Mouse (Mus musculus): ENCODE results near the gene Ttyh2. TPM values are rescaled to one million over a fixed set of nuclear protein-coding genes. Genes with fewer than 3 reads are reported as not detected.

Ttyh2 gene
- polyA plus RNA-seq, 1 experiment from 2014 or later: 17.3 TPM

- Histone ChIP-seq H3K9me3 (replicated peaks; ENCODE audit: control insufficient read depth, low read length) (no peaks in the 10 kb centered on the region), H3K4me2 (ENCODE audit: low read depth, low read length) (no peak overlapping the region), H3K9ac (ENCODE audit: low read length) (no peak overlapping the region), H3K27ac (ENCODE audit: low read length) (peak overlapping the region; percentile 64), H3K4me1 (ENCODE audit: control insufficient read depth, insufficient read depth, low read length) (peaks cover 15% of the 10 kb centered on the region), H3K36me3 (ENCODE audit: control insufficient read depth, insufficient read depth, low read length) (no peaks in the 10 kb centered on the region), H3K4me3 (replicated peaks; ENCODE audit: low read length) (no peak overlapping the region), H3K27me3 (ENCODE audit: control insufficient read depth, insufficient read depth, low read length) (no peaks in the 10 kb centered on the region)
- 40% methylated on average over 11 of the region's 11 CpGs for WGBS
- ATAC-seq (ENCODE audit: insufficient read depth, low FRiP score): peak; percentile 62; the same call in 1 of the 2 replicates
Observed at GRCm38 (mm10) chr11:114724787-114725590, 49.8 kb downstream of the Ttyh2 start.

- peak; percentile 70 for ATAC-seq (ENCODE audit: insufficient read depth, low FRiP score)
- H3K9me3 ChIP-seq (replicated peaks; ENCODE audit: control insufficient read depth, low read length): no peaks in the 10 kb centered on the region
- WGBS: 10% methylated on average over 34 of the region's 34 CpGs
- H3K9ac ChIP-seq (ENCODE audit: low read length): peak within 1 kb of the TSS; percentile 23; the same call in 1 of the 2 replicates
- H3K4me2 ChIP-seq (ENCODE audit: low read depth, low read length): peak within 1 kb of the TSS; percentile 50
- peaks cover 15% of the 10 kb centered on the region for H3K4me1 ChIP-seq (ENCODE audit: control insufficient read depth, insufficient read depth, low read length)
- H3K27ac ChIP-seq (ENCODE audit: low read length): no peak within 1 kb of the TSS
- H3K27me3 ChIP-seq (ENCODE audit: control insufficient read depth, insufficient read depth, low read length): no peaks in the 10 kb centered on the region
- peak within 1 kb of the TSS; percentile 39 for H3K4me3 ChIP-seq (replicated peaks; ENCODE audit: low read length)
- H3K36me3 ChIP-seq (ENCODE audit: control insufficient read depth, insufficient read depth, low read length): no peaks in the 10 kb centered on the region
Observed at GRCm38 (mm10) chr11:114726965-114727825, 52.0 kb downstream of the Ttyh2 start, which contains the start of gene Dnaic2. Gene Dnaic2, plus strand, starts transcription at chr11:114727408.

- H3K4me1 ChIP-seq (ENCODE audit: control insufficient read depth, insufficient read depth, low read length): peaks cover 15% of the 10 kb centered on the region
- peak overlapping the region; percentile 50 for H3K4me2 ChIP-seq (ENCODE audit: low read depth, low read length)
- no peak for ATAC-seq (ENCODE audit: insufficient read depth, low FRiP score)
- no peaks in the 10 kb centered on the region for H3K36me3 ChIP-seq (ENCODE audit: control insufficient read depth, insufficient read depth, low read length)
- no peaks in the 10 kb centered on the region for H3K27me3 ChIP-seq (ENCODE audit: control insufficient read depth, insufficient read depth, low read length)
- WGBS: 35% methylated on average over 5 of the region's 5 CpGs
- H3K4me3 ChIP-seq (replicated peaks; ENCODE audit: low read length): no peak overlapping the region
- no peaks in the 10 kb centered on the region for H3K9me3 ChIP-seq (replicated peaks; ENCODE audit: control insufficient read depth, low read length)
- no peak overlapping the region for H3K27ac ChIP-seq (ENCODE audit: low read length)
- H3K9ac ChIP-seq (ENCODE audit: low read length): no peak overlapping the region
Observed at GRCm38 (mm10) chr11:114727826-114728186, 52.6 kb downstream of the Ttyh2 start.

GRCm38 (mm10) chr11:114728333-114728732, 53.1 kb downstream of the Ttyh2 start:
- Histone ChIP-seq H3K27ac (ENCODE audit: low read length) (no peak overlapping the region), H3K4me2 (ENCODE audit: low read depth, low read length) (no peak overlapping the region), H3K4me1 (ENCODE audit: control insufficient read depth, insufficient read depth, low read length) (peaks cover 15% of the 10 kb centered on the region), H3K9ac (ENCODE audit: low read length) (no peak overlapping the region), H3K9me3 (replicated peaks; ENCODE audit: control insufficient read depth, low read length) (no peaks in the 10 kb centered on the region), H3K4me3 (replicated peaks; ENCODE audit: low read length) (no peak overlapping the region), H3K36me3 (ENCODE audit: control insufficient read depth, insufficient read depth, low read length) (no peaks in the 10 kb centered on the region), H3K27me3 (ENCODE audit: control insufficient read depth, insufficient read depth, low read length) (no peaks in the 10 kb centered on the region)
- ATAC-seq (ENCODE audit: insufficient read depth, low FRiP score): no peak
- WGBS: 58% methylated on average over 5 of the region's 5 CpGs

- Histone ChIP-seq H3K9me3 (replicated peaks; ENCODE audit: control insufficient read depth, low read length) (no peaks in the 10 kb centered on the region), H3K27ac (ENCODE audit: low read length) (no peak overlapping the region), H3K4me3 (replicated peaks; ENCODE audit: low read length) (no peak overlapping the region), H3K27me3 (ENCODE audit: control insufficient read depth, insufficient read depth, low read length) (no peaks in the 10 kb centered on the region), H3K9ac (ENCODE audit: low read length) (no peak overlapping the region), H3K36me3 (ENCODE audit: control insufficient read depth, insufficient read depth, low read length) (no peaks in the 10 kb centered on the region), H3K4me1 (ENCODE audit: control insufficient read depth, insufficient read depth, low read length) (peaks cover 13% of the 10 kb centered on the region), H3K4me2 (ENCODE audit: low read depth, low read length) (no peak overlapping the region)
- no peak for ATAC-seq (ENCODE audit: insufficient read depth, low FRiP score)
- WGBS: 40% methylated on average over 6 of the region's 6 CpGs
Observed at GRCm38 (mm10) chr11:114729832-114730363, 54.7 kb downstream of the Ttyh2 start.

GRCm38 (mm10) chr11:114731711-114732110, 56.5 kb downstream of the Ttyh2 start:
- Histone ChIP-seq H3K36me3 (ENCODE audit: control insufficient read depth, insufficient read depth, low read length) (no peaks in the 10 kb centered on the region), H3K27ac (ENCODE audit: low read length) (no peak overlapping the region), H3K4me3 (replicated peaks; ENCODE audit: low read length) (no peak overlapping the region), H3K9ac (ENCODE audit: low read length) (no peak overlapping the region), H3K9me3 (replicated peaks; ENCODE audit: control insufficient read depth, low read length) (no peaks in the 10 kb centered on the region), H3K4me1 (ENCODE audit: control insufficient read depth, insufficient read depth, low read length) (peaks cover 5% of the 10 kb centered on the region), H3K27me3 (ENCODE audit: control insufficient read depth, insufficient read depth, low read length) (no peaks in the 10 kb centered on the region), H3K4me2 (ENCODE audit: low read depth, low read length) (no peak overlapping the region)
- no peak for ATAC-seq (ENCODE audit: insufficient read depth, low FRiP score)
- WGBS: 91% methylated on average over 4 of the region's 4 CpGs

- Histone ChIP-seq H3K9me3 (replicated peaks; ENCODE audit: control insufficient read depth, low read length) (no peaks in the 10 kb centered on the region), H3K27me3 (ENCODE audit: control insufficient read depth, insufficient read depth, low read length) (no peaks in the 10 kb centered on the region), H3K4me2 (ENCODE audit: low read depth, low read length) (no peak overlapping the region), H3K27ac (ENCODE audit: low read length) (no peak overlapping the region), H3K4me3 (replicated peaks; ENCODE audit: low read length) (no peak overlapping the region), H3K9ac (ENCODE audit: low read length) (no peak overlapping the region), H3K36me3 (ENCODE audit: control insufficient read depth, insufficient read depth, low read length) (no peaks in the 10 kb centered on the region), H3K4me1 (ENCODE audit: control insufficient read depth, insufficient read depth, low read length) (no peaks in the 10 kb centered on the region)
- WGBS: 75% methylated on average over 22 of the region's 22 CpGs
- ATAC-seq (ENCODE audit: insufficient read depth, low FRiP score): no peak
Observed at GRCm38 (mm10) chr11:114732890-114733289, 57.7 kb downstream of the Ttyh2 start.

GRCm38 (mm10) chr11:114736111-114736510, 60.9 kb downstream of the Ttyh2 start:
- H3K36me3 ChIP-seq (ENCODE audit: control insufficient read depth, insufficient read depth, low read length): no peaks in the 10 kb centered on the region
- H3K9me3 ChIP-seq (replicated peaks; ENCODE audit: control insufficient read depth, low read length): no peaks in the 10 kb centered on the region
- 75% methylated on average over 2 of the region's 2 CpGs for WGBS
- H3K4me1 ChIP-seq (ENCODE audit: control insufficient read depth, insufficient read depth, low read length): no peaks in the 10 kb centered on the region
- no peak overlapping the region for H3K27ac ChIP-seq (ENCODE audit: low read length)
- no peaks in the 10 kb centered on the region for H3K27me3 ChIP-seq (ENCODE audit: control insufficient read depth, insufficient read depth, low read length)
- H3K4me3 ChIP-seq (replicated peaks; ENCODE audit: low read length): no peak overlapping the region
- H3K9ac ChIP-seq (ENCODE audit: low read length): no peak overlapping the region
- ATAC-seq (ENCODE audit: insufficient read depth, low FRiP score): no peak
- no peak overlapping the region for H3K4me2 ChIP-seq (ENCODE audit: low read depth, low read length)
